Mouse (Mus musculus) T-helper 2 cell (primary cell): ENCODE measurements around the gene Mrpl47.

Experiments used
- in situ Hi-C: fragments of 300-600 bp; cut with MboI, MseI; formaldehyde crosslinking; loops from one replicate; pipeline ENCODE4 v1.15.1; 2025; ENCODE audit warnings: high pct_unique_total_duplicates

Gene Mrpl47

GRCm38 (mm10) chr3:32708368-32709231 is 28.8 kb downstream of the Mrpl47 start:
- in situ Hi-C loops, result loop anchor here (10.0 to 25.0 kb wide), 3 partner anchors 171 to 1746 kb away; partner anchors contain the start of genes Mfn1, Phc3 and Ttc14

- in situ Hi-C loops, result loop anchor here (10.0 to 25.0 kb wide), 3 partner anchors 171 to 1746 kb away; partner anchors contain the start of genes Mfn1, Phc3 and Ttc14
Measured at GRCm38 (mm10) chr3:32708052-32708367, 29.4 kb downstream of the Mrpl47 start.

- in situ Hi-C loops, result loop anchor here (10.0 to 25.0 kb wide), 3 partner anchors 168 to 1743 kb away; partner anchors contain the start of genes Mfn1, Phc3 and Ttc14
Measured at GRCm38 (mm10) chr3:32705647-32706348, 31.6 kb downstream of the Mrpl47 start, which contains the start of gene Actl6a. TSS of gene Actl6a (plus strand) at chr3:32706298.

DNA sequence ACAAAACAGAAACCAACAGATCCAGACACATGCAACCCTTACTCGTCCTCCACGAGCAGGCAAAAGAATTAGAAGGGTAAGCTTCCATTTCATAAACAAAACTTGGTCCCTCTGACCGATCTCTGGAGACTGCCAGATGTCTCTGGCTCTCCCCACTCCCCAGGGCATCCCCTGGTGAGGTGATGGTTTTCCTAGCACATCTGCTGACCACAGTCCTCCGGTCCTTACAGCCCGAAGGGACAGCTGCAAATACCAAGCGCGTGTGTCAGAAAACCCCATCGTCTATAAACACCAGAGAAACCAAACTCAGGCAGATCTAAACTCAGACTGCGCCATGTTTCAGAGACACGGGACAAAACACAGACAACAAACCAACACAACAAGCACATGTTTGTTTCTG is 32.8 kb downstream of the Mrpl47 start:
- in situ Hi-C loops, result loop anchor here (10.0 to 25.0 kb wide), 3 partner anchors 167 to 1742 kb away; partner anchors contain the start of genes Mfn1, Phc3 and Ttc14

GRCm38 (mm10) chr3:32704021-32704420 is 33.4 kb downstream of the Mrpl47 start:
- in situ Hi-C loops, result loop anchor here (10.0 to 25.0 kb wide), 3 partner anchors 167 to 1742 kb away; partner anchors contain the start of genes Mfn1, Phc3 and Ttc14

DNA sequence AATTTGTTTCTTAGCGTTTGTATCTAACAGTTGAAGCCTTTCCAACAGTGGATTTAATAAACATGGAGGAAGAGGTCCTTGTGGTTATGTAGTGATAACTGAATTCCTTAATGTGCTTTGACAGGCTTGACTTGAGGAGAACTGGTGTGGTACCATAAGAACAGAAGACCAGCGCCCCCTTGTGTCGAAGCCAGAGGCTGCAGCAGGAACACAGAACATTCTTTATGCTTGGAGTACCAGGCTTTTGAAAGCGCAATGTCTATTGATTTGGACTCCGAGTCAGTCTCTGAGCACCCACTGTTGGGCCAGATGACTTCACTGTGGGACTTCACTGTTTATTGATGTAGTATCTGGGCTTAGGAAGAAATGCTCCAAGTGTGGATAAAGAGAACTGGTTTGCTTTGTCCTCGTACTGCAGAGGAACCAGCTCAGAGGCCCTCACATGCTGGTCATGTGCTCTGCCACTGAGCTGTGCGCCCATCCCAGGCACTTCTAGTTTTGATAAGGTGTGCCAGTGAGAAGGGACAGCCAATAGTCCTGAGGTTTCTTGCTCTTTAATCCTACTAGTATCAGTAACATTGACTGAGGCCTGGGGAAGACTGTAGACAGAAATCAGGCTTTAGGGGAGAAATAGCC is 39.1 kb downstream of the Mrpl47 start:
- in situ Hi-C loops, result loop anchor here (25.0 kb wide), 1 partner anchor 361 kb away; no protein-coding TSS in a partner anchor

GRCm38 (mm10) chr3:32695583-32695980 is 41.8 kb downstream of the Mrpl47 start:
- in situ Hi-C loops, result loop anchor here (25.0 kb wide), 1 partner anchor 358 kb away; no protein-coding TSS in a partner anchor

DNA sequence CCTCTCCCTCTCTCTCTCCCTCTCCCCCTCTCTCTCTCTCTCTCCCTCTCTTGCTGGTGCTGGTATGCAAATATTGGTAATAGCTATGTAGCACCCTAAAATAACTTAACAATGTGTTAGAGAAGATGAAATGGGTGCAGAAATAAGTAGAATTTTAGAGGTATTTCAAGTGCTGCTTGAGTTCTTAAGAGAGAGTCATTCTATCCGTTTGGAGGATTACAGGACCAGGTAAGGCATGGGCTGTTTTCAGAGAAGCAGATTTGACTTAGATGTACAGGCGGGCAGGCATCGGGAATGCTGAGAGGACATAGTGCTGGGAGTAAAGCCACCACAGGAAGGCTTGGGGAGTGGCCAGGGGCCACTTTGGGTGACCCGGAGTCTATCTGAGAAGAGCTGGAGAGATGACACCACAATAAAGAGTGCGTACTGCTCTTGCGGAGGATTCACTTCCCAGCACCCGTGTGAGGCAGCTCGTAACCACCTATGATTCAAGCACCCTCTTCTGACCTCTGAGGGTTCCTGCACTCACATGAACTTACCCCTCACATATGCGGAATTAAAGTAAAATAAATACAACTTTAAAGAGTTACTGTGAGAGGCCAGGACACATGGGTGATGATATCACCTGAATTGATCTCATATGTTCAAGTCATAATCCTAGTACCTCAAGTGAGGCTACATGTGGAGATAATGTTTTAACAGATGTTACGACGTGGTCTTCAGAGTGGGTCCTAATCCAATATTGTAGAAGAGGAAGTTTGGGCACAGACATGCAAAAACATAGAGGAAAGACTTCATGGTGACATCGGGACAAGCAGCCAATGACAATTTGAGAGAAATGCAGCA is 42.4 kb downstream of the Mrpl47 start:
- in situ Hi-C loops, result loop anchor here (25.0 kb wide), 1 partner anchor 358 kb away; no protein-coding TSS in a partner anchor

DNA sequence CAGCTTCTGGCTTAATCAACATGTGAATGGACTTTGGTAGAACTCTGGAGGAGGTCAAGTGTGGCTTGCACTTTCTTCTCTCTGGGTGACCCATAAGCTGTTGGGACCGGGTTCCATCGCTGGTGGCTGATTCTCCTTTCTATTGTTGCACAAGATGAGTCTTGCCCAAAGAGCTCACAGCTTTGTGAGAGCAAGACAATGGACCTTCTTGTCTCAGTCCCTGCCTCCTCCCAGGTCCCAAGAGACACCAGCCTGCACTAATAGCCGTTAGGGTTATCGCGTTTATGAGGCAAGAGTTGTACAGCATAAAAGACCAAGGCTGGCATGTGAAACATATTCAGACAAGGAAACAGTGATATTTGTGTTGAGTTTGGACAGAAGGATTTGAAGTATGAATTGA is 43.2 kb downstream of the Mrpl47 start:
- in situ Hi-C loops, result loop anchor here (25.0 kb wide), 1 partner anchor 357 kb away; no protein-coding TSS in a partner anchor

DNA sequence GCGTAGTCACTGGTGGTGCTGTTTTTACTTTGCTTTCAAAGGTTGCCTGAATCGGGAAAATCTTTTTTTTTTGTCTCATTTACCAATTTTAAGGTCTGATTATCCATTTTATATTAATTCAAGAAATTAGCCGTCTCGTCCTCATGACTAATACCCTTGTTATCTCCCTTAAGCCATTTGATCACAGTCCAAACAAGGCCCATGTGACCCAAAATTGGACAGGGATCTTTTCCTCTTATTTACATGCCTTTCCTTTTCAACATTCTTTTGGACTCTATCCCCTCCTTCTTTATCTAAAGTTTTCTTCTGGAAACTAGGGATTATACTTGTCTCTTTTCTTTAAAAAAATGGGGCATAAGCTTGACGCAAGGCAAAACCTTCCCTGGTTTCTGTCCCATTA is 45.6 kb downstream of the Mrpl47 start:
- in situ Hi-C loops, result loop anchor here (25.0 kb wide), 1 partner anchor 355 kb away; no protein-coding TSS in a partner anchor

GRCm38 (mm10) chr3:32690901-32691300 is 46.5 kb downstream of the Mrpl47 start:
- in situ Hi-C loops, result loop anchor here (25.0 kb wide), 1 partner anchor 354 kb away; no protein-coding TSS in a partner anchor

DNA sequence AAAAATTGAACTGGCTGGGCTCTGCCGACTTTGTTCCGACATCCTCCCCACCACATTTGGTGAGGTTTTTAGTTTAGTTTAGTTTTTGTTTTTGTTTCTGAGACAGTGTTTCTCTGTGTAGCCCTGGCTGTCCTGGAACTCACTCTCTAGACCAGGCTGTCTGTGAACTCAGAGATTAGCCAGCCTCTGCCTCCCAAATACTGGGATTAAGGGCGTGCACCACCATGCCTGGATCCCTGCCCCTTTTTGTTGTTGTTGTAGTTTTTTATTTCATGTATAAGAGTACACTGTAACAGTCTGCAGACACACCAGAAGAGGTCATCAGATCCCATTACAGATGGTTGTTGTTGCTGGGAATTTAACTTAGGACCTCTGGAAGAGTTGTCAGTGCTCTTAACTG is 47.4 kb downstream of the Mrpl47 start:
- in situ Hi-C loops, result loop anchor here (25.0 kb wide), 1 partner anchor 353 kb away; no protein-coding TSS in a partner anchor

- in situ Hi-C loops, result loop anchor here (25.0 kb wide), 1 partner anchor 352 kb away; no protein-coding TSS in a partner anchor
Measured at GRCm38 (mm10) chr3:32689567-32689999, 47.8 kb downstream of the Mrpl47 start.

- in situ Hi-C loops, result loop anchor here (25.0 kb wide), 1 partner anchor 350 kb away; no protein-coding TSS in a partner anchor
Measured at GRCm38 (mm10) chr3:32687156-32687555, 50.2 kb downstream of the Mrpl47 start.

DNA sequence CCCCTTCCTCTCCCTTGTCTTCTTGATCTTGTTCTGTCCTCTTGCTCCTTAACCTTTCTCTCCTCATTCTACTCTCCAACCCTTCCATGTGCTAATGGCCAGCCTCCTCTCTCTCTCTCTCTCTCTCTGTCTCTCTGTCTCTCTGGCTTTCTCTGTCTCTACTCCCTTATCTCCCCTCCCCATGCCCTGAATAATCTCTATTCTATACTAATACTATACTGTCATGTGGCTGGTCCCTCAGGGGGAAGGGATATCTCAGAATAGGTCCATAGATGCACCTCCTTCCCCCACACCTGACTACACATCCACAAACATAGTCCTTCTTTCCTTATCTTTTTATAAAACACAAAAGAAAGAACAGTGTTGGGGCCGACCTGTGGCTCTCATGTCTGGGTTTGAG is 50.9 kb downstream of the Mrpl47 start:
- in situ Hi-C loops, result loop anchor here (25.0 kb wide), 1 partner anchor 349 kb away; no protein-coding TSS in a partner anchor

DNA sequence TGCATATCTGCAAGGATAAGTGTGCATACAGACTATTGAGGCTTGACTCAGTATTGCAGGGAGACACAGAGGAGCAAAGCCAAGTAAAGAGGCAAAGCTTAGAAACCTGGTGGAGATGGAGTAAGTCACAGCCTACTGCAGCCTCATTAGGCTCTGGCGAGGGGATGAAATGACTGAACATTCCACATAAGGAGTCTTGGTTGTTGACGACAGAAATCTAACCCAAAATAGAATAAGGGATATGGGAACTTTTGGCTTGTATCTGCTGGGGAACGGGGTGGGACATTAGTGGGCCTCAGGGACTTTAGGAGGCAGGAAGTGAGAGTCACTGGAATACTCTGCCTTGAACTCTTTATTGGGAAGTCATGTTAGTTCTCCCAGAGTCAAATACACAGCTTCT is 52.8 kb downstream of the Mrpl47 start:
- in situ Hi-C loops, result loop anchor here (25.0 kb wide), 1 partner anchor 347 kb away; no protein-coding TSS in a partner anchor

- in situ Hi-C loops, result loop anchor here (25.0 kb wide), 1 partner anchor 346 kb away; no protein-coding TSS in a partner anchor
Measured at GRCm38 (mm10) chr3:32682910-32683531, 54.4 kb downstream of the Mrpl47 start.

- in situ Hi-C loops, result loop anchor here (25.0 kb wide), 1 partner anchor 339 kb away; no protein-coding TSS in a partner anchor
Measured at GRCm38 (mm10) chr3:32676393-32676792, 61.0 kb downstream of the Mrpl47 start.
